Mouse (Mus musculus) MEL (cell line): ENCODE results near the gene Rasip1. TPM values are rescaled to one million over a fixed set of nuclear protein-coding genes. Genes with fewer than 3 reads are reported as not detected.
A peak's percentile ranks its signal among the peaks of the same experiment; 100 is the strongest.

Source experiments
- DNase-seq: peaks from one replicate; pipeline ENCODE4 v3.0.0; 2011; ENCODE audit warnings: low read depth, low spot score
- H3K27ac ChIP-seq: 2 replicates; pipeline ENCODE4 v1.5.1; 2012; ENCODE audit warnings: low read depth, mild to moderate bottlenecking, control low read depth, low read length, moderate library complexity; ENCODE audit not compliant: control insufficient read depth
- H3K27me3 ChIP-seq, 2 experiments: fragments of 150-350 bp in 1 of 2; sonication (generic) in 1 of 2; 2 replicates each; pipeline ENCODE4 v1.6.1; 2012; ENCODE audit warnings: low read length in 2 of 2, mild to moderate bottlenecking in 2 of 2, improper control_type of control experiment in 1 of 2, moderate library complexity in 1 of 2; ENCODE audit not compliant: insufficient read depth in 2 of 2, control insufficient read depth in 1 of 2
- H3K36me3 ChIP-seq, 2 experiments: 2 replicates each; pipeline ENCODE4 v1.6.1; 2012 to 2014; ENCODE audit warnings: low read length in 2 of 2, improper control_type of control experiment in 1 of 2, inconsistent platforms in 1 of 2, mild to moderate bottlenecking in 1 of 2; ENCODE audit not compliant: insufficient read depth in 2 of 2, control insufficient read depth in 1 of 2
- H3K4me1 ChIP-seq, 2 experiments: fragments of 150-350 bp in 1 of 2; sonication (generic) in 1 of 2; 2 replicates each; pipeline ENCODE4 v1.6.1; 2012; ENCODE audit warnings: low read length in 2 of 2, improper control_type of control experiment in 1 of 2, mild to moderate bottlenecking in 1 of 2; ENCODE audit not compliant: insufficient read depth in 2 of 2, control insufficient read depth in 1 of 2
- H3K4me3 ChIP-seq, 2 experiments: fragments of 150-350 bp in 1 of 2; sonication (generic) in 1 of 2; 2 replicates each; pipeline ENCODE4 v1.5.1; 2012; ENCODE audit warnings: low read depth in 2 of 2, low read length in 2 of 2, mild to moderate bottlenecking in 2 of 2, moderate library complexity in 2 of 2, control low read depth in 1 of 2, improper control_type of control experiment in 1 of 2; ENCODE audit not compliant: control insufficient read depth in 1 of 2, insufficient read depth in 1 of 2
- H3K79me2 ChIP-seq: 2 replicates; pipeline ENCODE4 v1.6.1; 2012; ENCODE audit warnings: mild to moderate bottlenecking, low read length, moderate library complexity; ENCODE audit not compliant: control insufficient read depth, poor library complexity, insufficient read depth
- H3K9ac ChIP-seq: 2 replicates; pipeline ENCODE4 v1.6.1; 2012; ENCODE audit warnings: low read depth, mild to moderate bottlenecking, control low read depth, low read length, moderate library complexity; ENCODE audit not compliant: control insufficient read depth, poor library complexity, severe bottlenecking
- H3K9me3 ChIP-seq: fragments of 150-350 bp; sonication (generic); replicated peaks from 2 replicates; pipeline ENCODE4 v1.6.1; 2012; ENCODE audit warnings: mild to moderate bottlenecking, low read length, improper control_type of control experiment, moderate library complexity; ENCODE audit not compliant: insufficient read depth
- CHD1 ChIP-seq: IDR thresholded peaks from 2 replicates; pipeline ENCODE4 v1.6.1; 2012; ENCODE audit warnings: low read depth, mild to moderate bottlenecking, inconsistent platforms, low read length, improper control_type of control experiment
- CHD2 ChIP-seq: IDR thresholded peaks from 2 replicates; pipeline ENCODE4 v1.6.1; 2011; ENCODE audit warnings: low read length, improper control_type of control experiment
- CTCF ChIP-seq, 3 experiments: IDR thresholded peaks in 2 of 3; conservative IDR thresholded peaks in 1 of 3; 2 replicates each; pipeline ENCODE4 v1.5.1; 2011 to 2012; ENCODE audit warnings: low read length in 3 of 3, low read depth in 2 of 3, mild to moderate bottlenecking in 2 of 3, improper control_type of control experiment in 1 of 3, inconsistent platforms in 1 of 3, mixed read lengths in 1 of 3, moderate library complexity in 1 of 3; ENCODE audit not compliant: control insufficient read depth in 1 of 3, insufficient read depth in 1 of 3, poor library complexity in 1 of 3, severe bottlenecking in 1 of 3
- ELF1 ChIP-seq: IDR thresholded peaks from 2 replicates; pipeline ENCODE4 v1.6.1; 2014; ENCODE audit warnings: low read depth, mild to moderate bottlenecking, inconsistent platforms, low read length, improper control_type of control experiment, moderate library complexity
- EP300 ChIP-seq, 2 experiments: IDR thresholded peaks; 2 replicates each; pipeline ENCODE4 v1.6.1; 2011; ENCODE audit warnings: improper control_type of control experiment in 2 of 2, low read length in 2 of 2, low read depth in 1 of 2, mild to moderate bottlenecking in 1 of 2
- GABPA ChIP-seq: IDR thresholded peaks from 2 replicates; pipeline ENCODE4 v1.6.1; 2012; ENCODE audit warnings: low read depth, mild to moderate bottlenecking, inconsistent platforms, low read length, improper control_type of control experiment, moderate library complexity
- GATA1 ChIP-seq: IDR thresholded peaks from 2 replicates; pipeline ENCODE4 v1.6.1; 2011; ENCODE audit warnings: low read depth, low read length, improper control_type of control experiment
- HCFC1 ChIP-seq: IDR thresholded peaks from 2 replicates; pipeline ENCODE4 v1.6.1; 2012; ENCODE audit warnings: low read depth, mild to moderate bottlenecking, inconsistent platforms, low read length, improper control_type of control experiment, moderate library complexity
- KAT2A ChIP-seq: conservative IDR thresholded peaks from 2 replicates; pipeline ENCODE4 v1.6.1; 2012; ENCODE audit warnings: low read depth, low read length, improper control_type of control experiment, inconsistent platforms
- MAFK ChIP-seq: IDR thresholded peaks from 2 replicates; pipeline ENCODE4 v1.6.1; 2011; ENCODE audit warnings: low read depth, mild to moderate bottlenecking, low read length, improper control_type of control experiment, borderline replicate concordance
- MAZ ChIP-seq: IDR thresholded peaks from 2 replicates; pipeline ENCODE4 v1.6.1; 2012; ENCODE audit warnings: low read depth, mild to moderate bottlenecking, inconsistent platforms, low read length, improper control_type of control experiment
- MEF2A ChIP-seq: IDR thresholded peaks from 2 replicates; pipeline ENCODE4 v1.6.1; 2014; ENCODE audit warnings: low read depth, mild to moderate bottlenecking, inconsistent platforms, low read length, improper control_type of control experiment; ENCODE audit not compliant: poor library complexity, insufficient replicate concordance, severe bottlenecking; ENCODE audit errors: extremely low read depth
- MXI1 ChIP-seq: IDR thresholded peaks from 2 replicates; pipeline ENCODE4 v1.6.1; 2011; ENCODE audit warnings: mild to moderate bottlenecking, low read depth, low read length, improper control_type of control experiment
- MYB ChIP-seq: IDR thresholded peaks from 2 replicates; pipeline ENCODE4 v1.6.1; 2011; ENCODE audit warnings: mild to moderate bottlenecking, low read depth, low read length, improper control_type of control experiment
- MYC ChIP-seq: IDR thresholded peaks from 2 replicates; pipeline ENCODE4 v1.6.1; 2011; ENCODE audit warnings: low read depth, mild to moderate bottlenecking, low read length, improper control_type of control experiment, moderate library complexity
- NRF1 ChIP-seq: IDR thresholded peaks from 2 replicates; pipeline ENCODE4 v1.6.1; 2014; ENCODE audit warnings: low read depth, mild to moderate bottlenecking, inconsistent platforms, low read length, improper control_type of control experiment, moderate library complexity; ENCODE audit not compliant: poor library complexity, insufficient read depth, severe bottlenecking
- POLR2A ChIP-seq, 2 experiments: IDR thresholded peaks; 2 replicates each; pipeline ENCODE4 v1.6.1; 2011 to 2012; ENCODE audit warnings: low read length in 2 of 2, mild to moderate bottlenecking in 2 of 2, control low read depth in 1 of 2, improper control_type of control experiment in 1 of 2, low read depth in 1 of 2, moderate library complexity in 1 of 2; ENCODE audit not compliant: control insufficient read depth in 1 of 2, insufficient read depth in 1 of 2, poor library complexity in 1 of 2
- POLR2AphosphoS2 ChIP-seq: IDR thresholded peaks from 2 replicates; pipeline ENCODE4 v1.6.1; 2011; ENCODE audit warnings: low read length, improper control_type of control experiment
- RAD21 ChIP-seq: IDR thresholded peaks from 2 replicates; pipeline ENCODE4 v1.6.1; 2011; ENCODE audit warnings: mild to moderate bottlenecking, low read depth, low read length, improper control_type of control experiment
- SIN3A ChIP-seq: IDR thresholded peaks from 2 replicates; pipeline ENCODE4 v1.6.1; 2012; ENCODE audit warnings: low read length, improper control_type of control experiment, inconsistent platforms
- SMC3 ChIP-seq: IDR thresholded peaks from 2 replicates; pipeline ENCODE4 v1.6.1; 2011; ENCODE audit warnings: low read depth, low read length, improper control_type of control experiment
- TAL1 ChIP-seq: IDR thresholded peaks from 2 replicates; pipeline ENCODE4 v1.6.1; 2012; ENCODE audit warnings: mild to moderate bottlenecking, inconsistent platforms, low read length, moderate library complexity, mixed read lengths
- TCF12 ChIP-seq: IDR thresholded peaks from 2 replicates; pipeline ENCODE4 v1.6.1; 2014; ENCODE audit warnings: low read depth, mild to moderate bottlenecking, inconsistent platforms, low read length, improper control_type of control experiment, moderate library complexity
- UBTF ChIP-seq: IDR thresholded peaks from 2 replicates; pipeline ENCODE4 v1.6.1; 2012; ENCODE audit warnings: low read depth, mild to moderate bottlenecking, inconsistent platforms, low read length, improper control_type of control experiment, moderate library complexity, borderline replicate concordance; ENCODE audit not compliant: insufficient read depth
- USF1 ChIP-seq: IDR thresholded peaks from 2 replicates; pipeline ENCODE4 v1.6.1; 2014; ENCODE audit warnings: low read depth, mild to moderate bottlenecking, inconsistent platforms, low read length, improper control_type of control experiment, moderate library complexity
- USF2 ChIP-seq, 2 experiments: IDR thresholded peaks; 2 replicates each; pipeline ENCODE4 v1.6.1; 2011 to 2012; ENCODE audit warnings: improper control_type of control experiment in 2 of 2, low read length in 2 of 2, borderline replicate concordance in 1 of 2, inconsistent platforms in 1 of 2, low read depth in 1 of 2, mild to moderate bottlenecking in 1 of 2; ENCODE audit not compliant: insufficient read depth in 1 of 2
- ZC3H11A ChIP-seq: IDR thresholded peaks from 2 replicates; pipeline ENCODE4 v1.6.1; 2012; ENCODE audit warnings: low read depth, mild to moderate bottlenecking, inconsistent platforms, low read length, improper control_type of control experiment
- ZNF384 ChIP-seq: IDR thresholded peaks from 2 replicates; pipeline ENCODE4 v1.6.1; 2012; ENCODE audit warnings: low read depth, mild to moderate bottlenecking, inconsistent platforms, low read length, improper control_type of control experiment
- polyA plus RNA-seq, 2 experiments: library from polyadenylated mRNA; stranded (reverse) in 1 of 2; unstranded in 1 of 2; fragments of >175 nt in 1 of 2; fragments of >200 nt in 1 of 2; gene quantifications; 2 replicates each; pipeline versions ENCODE4 v1.2.1 to v1.2.4; 2012; ENCODE audit warnings: low replicate concordance in 2 of 2, low read depth in 1 of 2; ENCODE audit not compliant: insufficient read length in 2 of 2, insufficient read depth in 1 of 2, missing spikeins in 1 of 2
- total RNA-seq: library from RNA; depleted of rRNA; stranded (reverse); fragments of 300-350 nt; gene quantifications from 2 replicates; pipeline ENCODE4 v1.2.3, GENCODE M21; 2012

Rasip1 gene
- total and polyA plus RNA-seq, 3 experiments: 0.65 to 1.1 TPM; not detected in 1

DNA sequence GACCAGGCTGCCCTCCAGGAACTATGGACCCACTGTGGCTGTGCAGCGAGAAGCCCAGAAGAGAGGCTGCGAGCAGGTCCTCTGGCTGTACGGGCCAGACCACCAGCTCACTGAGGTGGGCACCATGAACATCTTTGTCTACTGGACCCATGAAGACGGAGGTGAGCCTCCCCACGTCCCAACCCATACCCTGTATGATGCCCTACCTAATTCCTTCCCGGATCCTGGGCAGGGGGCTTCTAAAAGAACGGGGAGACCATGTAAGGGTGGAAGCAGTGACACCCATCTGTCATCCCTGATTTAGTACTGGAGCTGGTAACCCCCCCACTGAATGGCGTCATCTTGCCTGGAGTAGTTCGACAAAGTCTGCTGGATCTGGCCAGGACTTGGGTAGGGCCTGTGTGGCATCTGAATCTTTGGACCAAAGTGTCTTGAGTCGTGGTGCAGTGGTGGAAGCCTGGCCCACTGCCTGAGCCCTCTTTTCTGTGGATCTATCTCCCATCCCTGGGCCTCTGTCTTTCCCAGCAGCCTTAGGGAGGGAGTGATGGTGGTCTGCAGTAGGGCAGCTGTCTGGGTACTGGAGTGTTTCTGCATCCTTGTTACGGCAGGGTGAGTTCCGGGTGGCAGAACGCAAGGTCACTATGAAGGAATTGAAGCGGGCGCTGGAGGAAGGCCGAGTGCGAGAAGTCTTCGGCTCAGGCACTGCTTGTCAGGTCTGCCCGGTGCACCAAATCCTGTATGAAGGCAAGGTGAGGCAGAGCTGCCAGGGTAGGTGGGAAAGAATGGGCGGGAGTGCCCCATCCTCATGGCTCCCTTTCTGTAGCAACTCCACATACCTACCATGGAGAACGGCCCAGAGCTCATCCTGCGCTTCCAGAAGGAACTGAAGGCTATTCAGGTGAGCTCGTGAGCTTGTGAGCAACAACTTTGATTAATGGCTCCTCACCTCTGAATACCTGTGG, 39.4 kb upstream of the Rasip1 start:
- Histone ChIP-seq H3K4me3 (no peak overlapping the region), H3K79me2 (no peaks in the 10 kb centered on the region), H3K27me3 (no peaks in the 10 kb centered on the region), H3K4me1 (peaks cover 3 to 8% of the 10 kb centered on the region in 2 experiments; a peak in 2 of 4 replicates), H3K9ac (no peak overlapping the region), H3K27ac (no peak overlapping the region), H3K36me3 (peaks cover 0 to 11% of the 10 kb centered on the region in 2 experiments; a peak in 3 of 4 replicates), H3K9me3 (no peaks in the 10 kb centered on the region)
- DNase-seq: no peak
- no peak for TF ChIP-seq USF2 (IDR thresholded peaks at IDR 0.05; ENCODE audit: borderline replicate concordance in 1 of 2, insufficient read depth in 1 of 2, low read depth in 1 of 2, low read length in 2 of 2)
- TF ChIP-seq ZC3H11A: no peak
- no peak for TF ChIP-seq GABPA
- TF ChIP-seq USF1: no peak
- TF ChIP-seq ZNF384: no peak
- no peak for TF ChIP-seq MXI1
- TF ChIP-seq EP300 (IDR thresholded peaks at IDR 0.05; ENCODE audit: low read depth in 1 of 2, low read length in 2 of 2): no peak
- TF ChIP-seq TCF12: no peak
- no peak for TF ChIP-seq GATA1
- TF ChIP-seq SMC3: no peak
- TF ChIP-seq TAL1: no peak
- no peak for TF ChIP-seq MAFK

DNA sequence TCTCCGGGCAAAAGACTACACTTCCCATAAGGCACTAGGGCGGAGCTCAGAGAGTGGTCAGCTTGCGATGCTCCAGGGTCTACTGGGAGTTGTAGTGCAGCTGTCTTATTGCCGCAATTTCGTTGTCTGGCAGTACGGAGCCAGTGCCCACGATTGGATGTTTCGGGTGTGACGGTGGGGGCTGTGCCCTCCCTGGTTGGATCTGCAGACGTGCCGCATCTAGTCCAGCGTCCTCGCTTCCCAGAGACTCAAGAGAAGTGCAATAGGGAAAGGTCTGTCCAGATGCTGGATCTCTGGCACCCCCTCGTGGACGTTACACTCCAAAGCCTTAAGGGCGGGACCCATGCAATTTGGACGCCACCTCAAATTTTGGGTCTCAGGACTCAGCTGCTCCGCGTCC, 38.1 kb upstream of the Rasip1 start:
- peaks cover 0 to 18% of the 10 kb centered on the region in 2 experiments; a peak in 3 of 4 replicates for H3K36me3 ChIP-seq
- no peak overlapping the region for H3K4me3 ChIP-seq
- peak; percentile 66 for TF ChIP-seq SMC3
- no peak for TF ChIP-seq USF1
- TF ChIP-seq SIN3A: peak; percentile 34; the same call in 1 of the 2 replicates
- peak; percentile 71 for TF ChIP-seq RAD21
- no peak for TF ChIP-seq EP300 (IDR thresholded peaks at IDR 0.05; ENCODE audit: low read depth in 1 of 2, low read length in 2 of 2)
- no peak for TF ChIP-seq NRF1
- TF ChIP-seq HCFC1: peak; percentile 89
- no peak for TF ChIP-seq MAZ
- TF ChIP-seq POLR2AphosphoS2: no peak
- TF ChIP-seq CTCF (IDR thresholded peaks at IDR 0.05 in 2 of 3, conservative IDR thresholded peaks at IDR 0.05 in 1 of 3; ENCODE audit: control insufficient read depth in 1 of 3, insufficient read depth in 1 of 3, low read depth in 2 of 3, low read length in 3 of 3, poor library complexity in 1 of 3, severe bottlenecking in 1 of 3): peak; percentile 46 to 79 (median 74); a peak in 5 of 6 replicates
- no peak for TF ChIP-seq MYC
- no peak for TF ChIP-seq CHD1
- no peak for TF ChIP-seq GABPA
- no peak for TF ChIP-seq ELF1
- TF ChIP-seq TAL1: no peak
- no peak for TF ChIP-seq POLR2A (IDR thresholded peaks at IDR 0.05; ENCODE audit: control insufficient read depth in 1 of 2, insufficient read depth in 1 of 2, low read depth in 1 of 2, low read length in 2 of 2, poor library complexity in 1 of 2)
- TF ChIP-seq UBTF: no peak
- no peak for TF ChIP-seq TCF12
- no peak for TF ChIP-seq MEF2A
- no peak for TF ChIP-seq MYB
- TF ChIP-seq CHD2: no peak
- peak; percentile 49; the same call in 1 of the 2 replicates for TF ChIP-seq ZC3H11A
- TF ChIP-seq KAT2A: peak; percentile 56; the same call in 1 of the 2 replicates

More for the DNA sequence above, 38.1 kb upstream of the Rasip1 start:
- H3K4me1 ChIP-seq: peaks cover 3 to 8% of the 10 kb centered on the region in 2 experiments; a peak in 3 of 4 replicates
- DNase-seq: peak; percentile 67
- H3K9me3 ChIP-seq: no peaks in the 10 kb centered on the region
- H3K79me2 ChIP-seq: no peaks in the 10 kb centered on the region
- no peaks in the 10 kb centered on the region for H3K27me3 ChIP-seq
- no peak overlapping the region for H3K9ac ChIP-seq
- no peak overlapping the region for H3K27ac ChIP-seq
